Mouse (Mus musculus) granulocyte monocyte progenitor cell, adult 5-6 weeks (primary cell): Measurements from ENCODE around the gene Macrod2. TPM values are rescaled to one million over a fixed set of nuclear protein-coding genes. Genes with fewer than 3 reads are reported as not detected.

ENCODE experiments used
- ATAC-seq: replicated peaks from 2 replicates; pipeline ENCODE4 v1.8.0; 2016; ENCODE audit warnings: mild to moderate bottlenecking, moderate TSS enrichment, inconsistent platforms; ENCODE audit not compliant: poor library complexity, severe bottlenecking
- total RNA-seq, 2 experiments: library from RNA; stranded (forward) in 1 of 2; stranded (reverse) in 1 of 2; fragments of 200-712, 200-1000 nt in 1 of 2; fragments of >200 nt in 1 of 2; fragmentation: Nextera tagmentation in 1 of 2; gene quantifications; 2 replicates each; pipeline ENCODE4 v1.2.3; 2014 to 2017

The Macrod2 gene
- total RNA-seq, 2 experiments from 2014 or later, result 3.0 to 6.8 TPM

GRCm38 (mm10) chr2:142349805-142350204 is 1954.7 kb downstream of the Macrod2 start:
- ATAC-seq, result no peak

GRCm38 (mm10) chr2:142362888-142363287 is 1967.8 kb downstream of the Macrod2 start:
- ATAC-seq, result no peak

GRCm38 (mm10) chr2:142373978-142374377 is 1978.9 kb downstream of the Macrod2 start:
- no peak for ATAC-seq

GRCm38 (mm10) chr2:142380563-142380962 is 1985.5 kb downstream of the Macrod2 start:
- ATAC-seq, result no peak

GRCm38 (mm10) chr2:142381081-142381579 is 1986.0 kb downstream of the Macrod2 start:
- ATAC-seq, result no peak

GRCm38 (mm10) chr2:142393546-142393945 is 1998.4 kb downstream of the Macrod2 start:
- ATAC-seq, result no peak

- ATAC-seq, result no peak
Measured at GRCm38 (mm10) chr2:142399490-142399889, 2004.4 kb downstream of the Macrod2 start.

- ATAC-seq, result no peak
Measured at GRCm38 (mm10) chr2:142400781-142401180, 2005.7 kb downstream of the Macrod2 start.

GRCm38 (mm10) chr2:142401359-142401758 is 2006.2 kb downstream of the Macrod2 start:
- ATAC-seq, result no peak

GRCm38 (mm10) chr2:142403394-142403793 is 2008.3 kb downstream of the Macrod2 start:
- no peak for ATAC-seq

- no peak for ATAC-seq
Measured at GRCm38 (mm10) chr2:142404321-142404720, 2009.2 kb downstream of the Macrod2 start.

GRCm38 (mm10) chr2:142407341-142407740 is 2012.2 kb downstream of the Macrod2 start:
- ATAC-seq, result no peak

GRCm38 (mm10) chr2:142410124-142410523 is 2015.0 kb downstream of the Macrod2 start:
- ATAC-seq, result no peak

GRCm38 (mm10) chr2:142433126-142433525 is 2038.0 kb downstream of the Macrod2 start:
- no peak for ATAC-seq

GRCm38 (mm10) chr2:142434731-142435130 is 2039.6 kb downstream of the Macrod2 start:
- ATAC-seq, result no peak

- no peak for ATAC-seq
Measured at GRCm38 (mm10) chr2:142437606-142438461, 2042.7 kb downstream of the Macrod2 start.

Other genes starting within 250 kb of the Macrod2 start
- gene Gm17374, start 243.3 kb upstream of the Macrod2 start, total RNA-seq (2014; fragmentation: Nextera tagmentation), result not detected in 2 replicates
- gene Gm17374, start 243.3 kb upstream of the Macrod2 start, total RNA-seq (2017), result not detected in 2 replicates
- 25.0 and 36.0 TPM in 2 replicates for gene Esf1, start 224.7 kb upstream of the Macrod2 start, total RNA-seq (2014; fragmentation: Nextera tagmentation)
- gene Esf1, start 224.7 kb upstream of the Macrod2 start, total RNA-seq (2017), result 48.8 and 63.6 TPM in 2 replicates
- gene Ndufaf5, start 224.7 kb upstream of the Macrod2 start, total RNA-seq (2014; fragmentation: Nextera tagmentation), result 14.7 and 23.7 TPM in 2 replicates
- 20.1 and 30.9 TPM in 2 replicates for gene Ndufaf5, start 224.7 kb upstream of the Macrod2 start, total RNA-seq (2017)
- not detected in 2 replicates for gene Sel1l2, start 5.6 kb upstream of the Macrod2 start, total RNA-seq (2014; fragmentation: Nextera tagmentation)
- not detected in 2 replicates for gene Sel1l2, start 5.6 kb upstream of the Macrod2 start, total RNA-seq (2017)